Mouse (Mus musculus): ENCODE measurements around the gene Kantr.
"Not testable (repeated sequence)": the region's sequence is repeated elsewhere in the genome, so short reads cannot be mapped to it uniquely, and the experiment has no call there.

The Kantr gene

DNA sequence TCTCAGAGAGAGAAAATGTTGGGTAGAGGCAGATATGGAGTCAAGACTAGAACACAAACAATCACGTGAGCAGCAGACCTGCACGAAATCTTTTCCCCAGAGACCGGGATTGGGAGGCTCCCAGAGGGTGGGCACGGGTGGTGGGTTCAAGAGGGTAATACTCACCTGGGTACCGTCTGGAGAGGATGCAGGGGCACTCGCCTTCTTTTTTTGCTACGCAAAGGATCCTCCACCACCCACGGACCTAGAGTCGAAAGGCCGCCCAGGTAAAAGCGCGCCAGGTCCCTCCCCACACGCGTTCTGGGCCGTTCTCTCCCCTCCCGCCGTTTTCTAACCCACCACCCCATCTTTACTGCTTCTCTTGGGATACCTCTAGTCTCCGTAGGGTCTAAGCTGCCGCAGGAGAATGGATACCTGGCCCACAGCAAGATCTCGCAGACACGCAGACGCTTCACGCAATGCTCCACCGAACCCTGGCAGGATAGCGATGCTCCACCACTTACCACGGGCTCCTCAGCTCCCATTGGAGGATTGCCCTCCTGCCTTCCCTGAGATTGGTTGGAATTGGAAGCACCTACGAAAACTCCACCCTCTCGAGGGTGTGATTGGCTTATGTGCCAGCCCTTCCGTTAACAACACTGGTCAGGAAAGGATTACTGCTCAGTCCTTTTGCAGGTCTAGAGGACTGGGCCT lies at the start of gene Kantr:
Gene Kantr (minus strand): TSS at position 500 of the 693 bp plus-strand sequence.
- peak; percentile 100 for ATAC-seq (ENCODE audit: insufficient number of reproducible peaks, low FRiP score, low TSS enrichment)

DNA sequence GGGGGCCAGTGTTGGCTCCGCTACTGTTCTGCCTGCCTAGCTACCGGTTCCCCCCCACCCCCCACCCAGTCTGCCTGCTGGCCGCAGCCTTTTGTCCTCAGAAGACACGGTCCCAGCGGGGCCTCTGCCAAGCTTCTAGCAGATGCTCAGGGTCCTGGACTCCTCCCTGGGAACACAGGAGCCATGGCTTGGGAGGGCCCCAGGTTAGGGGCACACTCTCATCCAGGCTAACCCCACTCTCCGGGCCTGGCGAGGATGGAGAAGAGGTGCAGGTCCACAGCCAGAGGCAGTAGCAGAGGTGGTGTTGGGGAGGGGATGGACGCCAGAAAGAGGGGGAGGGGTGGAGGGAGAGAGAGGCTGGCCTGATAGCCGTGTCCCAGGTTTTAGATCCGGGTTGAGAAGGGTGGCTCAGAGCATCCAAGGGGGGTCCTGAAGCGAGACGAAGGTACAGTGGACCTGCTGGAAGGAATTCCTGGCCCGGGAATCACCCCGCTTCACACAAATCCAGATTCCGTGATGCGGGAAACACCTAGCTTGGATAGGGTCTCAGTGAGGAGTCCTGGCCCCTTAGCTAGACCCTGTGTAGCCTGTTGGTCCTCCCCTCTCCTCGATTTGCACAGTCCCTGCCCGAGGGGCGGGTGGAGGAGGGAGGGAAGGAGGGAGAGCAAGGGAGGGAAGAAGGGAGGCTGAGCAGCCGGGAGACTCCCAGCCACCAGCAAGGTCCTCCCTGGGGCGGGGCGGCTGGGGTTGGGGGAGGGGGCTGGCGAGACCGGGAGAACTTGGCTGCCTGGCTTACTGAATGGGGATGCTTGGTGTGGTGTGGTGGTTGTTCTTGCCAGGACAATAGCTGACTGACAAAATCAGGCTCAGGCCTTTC lies 41.3 kb upstream of the Kantr start, which contains the start of gene Gpr173:
Gene Gpr173 (minus strand): TSS at position 308 of the 877 bp plus-strand sequence.
- peak; percentile 67 for ATAC-seq (ENCODE audit: insufficient number of reproducible peaks, low FRiP score, low TSS enrichment)

DNA sequence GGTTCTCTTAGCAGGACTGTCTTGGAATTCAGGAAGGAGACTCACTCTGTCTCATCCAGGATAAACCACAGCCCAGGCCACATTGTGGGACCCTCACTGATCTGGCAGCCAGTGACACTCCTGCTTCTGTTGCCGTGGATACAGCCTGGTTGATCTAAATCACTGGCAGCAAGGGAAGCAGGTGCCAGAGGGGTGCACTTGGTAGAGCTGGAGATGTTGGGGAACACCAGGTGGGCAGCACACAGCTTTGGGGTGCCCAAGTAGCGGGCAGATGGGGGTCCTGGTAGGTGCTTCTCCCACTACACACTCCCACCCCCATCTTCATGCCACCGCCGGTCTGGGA lies 40.7 kb upstream of the Kantr start:
- peak; percentile 3; the same call in 1 of the 2 replicates for ATAC-seq (ENCODE audit: insufficient number of reproducible peaks, low FRiP score, low TSS enrichment)

GRCm38 (mm10) chrX:152366418-152366817 lies 39.1 kb upstream of the Kantr start:
- ATAC-seq (ENCODE audit: insufficient number of reproducible peaks, low FRiP score, low TSS enrichment), result peak; percentile 66

- ATAC-seq (ENCODE audit: insufficient number of reproducible peaks, low FRiP score, low TSS enrichment), result peak; percentile 45; the same call in 1 of the 2 replicates
These were observed 25.4 kb upstream of the Kantr start for GRCm38 (mm10) chrX:152352553-152353153.

GRCm38 (mm10) chrX:152347041-152347440 lies 19.7 kb upstream of the Kantr start:
- no peak for ATAC-seq (ENCODE audit: insufficient number of reproducible peaks, low FRiP score, low TSS enrichment)

- ATAC-seq (ENCODE audit: insufficient number of reproducible peaks, low FRiP score, low TSS enrichment), result no peak
These were observed 19.3 kb upstream of the Kantr start for GRCm38 (mm10) chrX:152346587-152346986.

DNA sequence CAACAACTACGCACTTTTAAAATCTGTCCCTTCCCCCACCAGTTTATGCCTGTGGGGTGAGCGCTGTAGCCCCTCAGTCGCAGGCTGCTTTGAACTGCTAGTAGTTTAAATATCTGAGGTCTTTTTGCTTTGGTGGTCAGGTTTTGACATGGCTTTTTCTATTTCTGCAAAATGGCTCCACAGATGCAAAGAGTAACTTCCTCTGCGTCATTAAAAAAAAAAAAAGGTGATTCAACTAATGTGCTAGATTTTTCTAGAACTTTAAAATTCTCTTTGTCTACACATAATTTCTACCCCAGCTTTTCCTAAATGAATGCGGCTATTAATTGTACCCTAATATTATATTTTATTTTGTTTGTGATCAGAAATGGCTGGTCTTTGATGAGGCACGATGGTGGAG lies 15.6 kb upstream of the Kantr start:
- ATAC-seq (ENCODE audit: insufficient number of reproducible peaks, low FRiP score, low TSS enrichment), result no peak

DNA sequence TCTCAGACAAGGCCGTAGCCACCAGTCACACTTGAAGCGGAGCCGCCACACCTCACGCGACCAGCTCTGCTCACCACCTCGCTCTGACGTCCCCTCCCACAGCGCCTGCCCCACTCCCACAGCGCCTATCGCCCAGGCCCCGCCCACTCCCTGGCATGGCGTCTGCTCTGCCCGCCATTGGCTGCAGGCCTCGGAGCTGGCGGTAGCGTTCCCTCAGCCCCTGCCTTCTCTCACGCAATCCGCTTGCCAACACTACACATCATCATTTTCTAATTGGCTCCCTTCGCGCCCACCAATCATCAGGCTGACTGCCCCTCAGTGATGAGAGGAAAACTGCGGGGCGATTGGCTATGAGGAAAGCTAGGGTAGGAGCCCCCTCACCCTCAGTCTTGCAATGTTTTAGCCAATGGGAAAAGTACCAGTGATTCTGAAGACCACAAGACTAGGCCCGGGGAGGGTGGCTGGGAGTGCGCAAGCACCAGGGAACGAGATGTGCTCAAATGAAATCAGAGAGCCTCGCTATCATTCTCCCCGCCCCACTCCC lies 15.1 kb upstream of the Kantr start, which contains the start of gene Tspyl2:
Gene Tspyl2 (minus strand): TSS at position 68 of the 544 bp plus-strand sequence.
- peak; percentile 95 for ATAC-seq (ENCODE audit: insufficient number of reproducible peaks, low FRiP score, low TSS enrichment)

- ATAC-seq (ENCODE audit: insufficient number of reproducible peaks, low FRiP score, low TSS enrichment), result no peak
These were observed 14.2 kb upstream of the Kantr start for GRCm38 (mm10) chrX:152341496-152341895.

GRCm38 (mm10) chrX:152336546-152337332 lies 9.4 kb upstream of the Kantr start:
- peak; percentile 98 for ATAC-seq (ENCODE audit: insufficient number of reproducible peaks, low FRiP score, low TSS enrichment)

DNA sequence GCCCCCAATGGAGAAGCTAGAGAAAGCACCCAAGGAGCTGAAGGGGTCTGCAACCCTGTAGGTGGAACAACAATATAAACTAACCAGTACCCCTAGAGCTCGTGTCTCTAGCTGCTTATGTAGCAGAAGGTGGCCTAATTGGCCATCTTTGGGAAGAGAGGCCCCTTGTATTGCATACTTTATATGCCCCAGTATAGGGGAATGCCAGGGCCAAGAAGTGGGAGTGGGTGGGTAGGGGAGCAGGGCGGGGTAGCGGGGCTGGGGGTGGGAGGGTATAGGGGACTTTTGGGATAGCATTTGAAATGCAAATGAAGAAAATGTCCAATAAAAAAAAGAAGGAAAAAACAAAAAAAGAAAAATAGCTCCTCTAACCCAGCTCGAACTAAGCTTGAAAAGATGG lies 8.8 kb upstream of the Kantr start:
- not testable (repeated sequence) for ATAC-seq (ENCODE audit: insufficient number of reproducible peaks, low FRiP score, low TSS enrichment)

DNA sequence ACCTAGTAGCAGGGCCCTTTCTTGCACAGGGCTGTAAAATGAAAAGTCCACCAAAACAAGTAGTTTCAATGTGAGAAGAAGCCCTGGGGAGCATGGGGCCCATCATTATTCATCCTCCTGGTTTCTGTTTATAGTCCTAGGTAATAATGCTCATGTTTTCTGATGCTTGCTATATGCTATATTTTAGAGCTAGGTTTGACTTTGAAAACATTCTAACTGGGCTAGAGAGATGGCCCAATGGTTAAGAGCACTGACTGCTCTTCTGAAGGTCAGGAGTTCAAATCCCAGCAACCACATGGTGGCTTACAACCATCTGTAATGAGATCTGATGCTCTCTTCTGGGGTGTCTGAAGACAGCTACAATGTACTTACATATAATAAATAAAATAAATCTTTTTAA lies 2.1 kb upstream of the Kantr start:
- ATAC-seq (ENCODE audit: insufficient number of reproducible peaks, low FRiP score, low TSS enrichment), result not testable (repeated sequence)

- ATAC-seq (ENCODE audit: insufficient number of reproducible peaks, low FRiP score, low TSS enrichment), result no peak
These were observed 376 bp upstream of the Kantr start for GRCm38 (mm10) chrX:152327689-152328052.

DNA sequence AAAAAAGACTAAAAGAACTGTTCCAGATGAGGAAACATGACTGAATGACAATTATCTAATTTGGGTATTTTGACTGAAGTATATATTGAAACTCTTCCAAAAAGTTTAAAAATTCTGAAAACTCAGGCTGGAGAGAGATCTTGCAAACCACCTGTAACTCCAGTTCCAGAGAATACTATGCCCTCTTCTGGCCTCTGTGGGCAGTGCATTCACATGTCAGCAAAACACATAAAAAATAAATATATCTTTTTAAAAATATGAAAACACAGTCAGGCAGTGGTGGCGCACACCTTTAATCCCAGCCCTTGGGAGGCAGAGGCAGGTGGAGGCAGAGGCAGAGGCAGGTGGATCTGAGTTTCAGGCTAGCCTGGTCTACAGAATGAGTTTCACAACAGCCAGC lies 3.7 kb downstream of the Kantr start:
- no peak for ATAC-seq (ENCODE audit: insufficient number of reproducible peaks, low FRiP score, low TSS enrichment)

DNA sequence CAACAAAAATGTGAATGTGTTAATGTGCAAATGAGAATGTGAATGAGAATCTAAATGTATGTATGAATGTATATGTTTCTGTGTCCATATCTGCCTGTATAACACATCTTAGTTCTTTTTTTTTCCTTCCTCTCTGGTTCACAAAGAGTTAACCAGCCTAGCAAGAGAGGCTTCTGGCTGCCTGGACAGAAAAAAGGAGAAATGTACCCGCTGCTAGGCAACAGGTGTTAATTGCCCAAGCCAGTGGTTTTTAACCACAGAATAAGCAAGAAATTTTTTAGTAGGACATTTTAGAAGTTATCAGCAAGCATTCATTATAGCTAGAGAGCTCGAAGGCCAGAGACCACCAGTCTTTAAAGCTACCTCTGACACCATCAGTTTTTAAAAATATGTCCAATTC lies 4.5 kb downstream of the Kantr start:
- ATAC-seq (ENCODE audit: insufficient number of reproducible peaks, low FRiP score, low TSS enrichment), result no peak

DNA sequence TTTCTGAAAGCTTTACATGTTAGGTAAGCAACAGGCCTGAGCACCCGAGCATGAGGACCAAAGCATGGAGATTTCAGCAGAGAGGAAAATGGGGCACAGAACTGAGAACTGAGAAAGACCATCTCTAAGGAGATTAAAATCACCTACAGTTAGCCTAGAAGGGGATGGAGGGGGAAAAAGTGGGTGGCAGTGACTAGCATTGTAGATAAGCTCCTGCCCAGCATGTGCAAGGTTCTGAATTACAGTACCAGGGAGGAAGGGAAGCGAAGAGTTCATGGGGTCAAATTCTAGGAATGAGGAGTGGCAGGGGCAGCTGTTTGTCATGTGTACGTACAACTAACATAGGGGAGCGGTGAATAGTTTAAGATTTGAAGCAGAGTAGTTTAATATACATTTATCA lies 6.8 kb downstream of the Kantr start:
- no peak for ATAC-seq (ENCODE audit: insufficient number of reproducible peaks, low FRiP score, low TSS enrichment)

GRCm38 (mm10) chrX:152307942-152308341 lies 19.4 kb downstream of the Kantr start:
- no peak for ATAC-seq (ENCODE audit: insufficient number of reproducible peaks, low FRiP score, low TSS enrichment)

DNA sequence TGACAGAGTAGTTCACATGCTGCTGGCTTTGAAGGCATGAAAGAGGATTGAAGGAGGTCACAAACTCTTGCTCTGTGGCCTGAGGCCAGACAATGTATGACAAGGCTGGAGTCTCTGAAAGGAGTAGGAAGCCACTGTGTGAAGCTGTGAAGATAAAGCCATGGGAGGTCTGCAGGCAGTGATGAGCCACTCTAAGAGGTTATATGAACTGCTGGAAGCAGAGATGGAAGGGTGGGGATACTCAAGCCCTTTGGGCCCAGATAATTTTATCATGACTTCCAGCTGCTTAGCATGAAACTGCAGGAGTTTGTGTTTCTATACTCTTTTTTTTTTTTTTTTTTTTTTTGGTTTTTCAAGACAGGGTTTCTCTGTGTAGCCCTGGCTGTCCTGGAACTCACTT lies 19.9 kb downstream of the Kantr start:
- ATAC-seq (ENCODE audit: insufficient number of reproducible peaks, low FRiP score, low TSS enrichment), result no peak

GRCm38 (mm10) chrX:152306224-152306623 lies 21.1 kb downstream of the Kantr start:
- ATAC-seq (ENCODE audit: insufficient number of reproducible peaks, low FRiP score, low TSS enrichment), result no peak
